Mouse (Mus musculus) megakaryocyte, embryonic 14.5 days (primary cell): ENCODE measurements around the gene Tmigd1. TPM values are rescaled to one million over a fixed set of nuclear protein-coding genes. Genes with fewer than 3 reads are reported as not detected.

Experiments used
- H3K27me3 ChIP-seq: replicated peaks from 2 replicates; pipeline ENCODE3; 2012; ENCODE audit warnings: inconsistent platforms
- H3K36me3 ChIP-seq: replicated peaks from 2 replicates; pipeline ENCODE3; 2012; ENCODE audit warnings: low read length, inconsistent platforms, mixed read lengths
- H3K4me1 ChIP-seq: 2 replicates; pipeline ENCODE4 v1.6.1; 2012; ENCODE audit warnings: inconsistent platforms
- H3K4me3 ChIP-seq: replicated peaks from 2 replicates; pipeline ENCODE3; 2012; ENCODE audit warnings: moderate library complexity, mild to moderate bottlenecking, inconsistent platforms
- H3K9me3 ChIP-seq: 2 replicates; pipeline ENCODE4 v1.6.1; 2012; ENCODE audit warnings: inconsistent platforms
- FLI1 ChIP-seq: IDR thresholded peaks from 2 replicates; pipeline ENCODE4 v1.6.1; 2012; ENCODE audit warnings: low read length, inconsistent platforms, mixed read lengths
- GATA1 ChIP-seq: IDR thresholded peaks from 3 replicates; pipeline ENCODE4 v1.6.1; 2012; ENCODE audit warnings: mixed read lengths, low read length, inconsistent platforms, borderline replicate concordance
- polyA plus RNA-seq: library from polyadenylated mRNA; stranded (reverse); fragments of >175 nt; gene quantifications from 2 replicates; pipeline ENCODE4 v1.2.3, GENCODE M21; 2012; ENCODE audit warnings: low replicate concordance; ENCODE audit not compliant: insufficient read depth

Tmigd1 gene
- not detected in 2 replicates for polyA plus RNA-seq

- Histone ChIP-seq H3K27me3 (peaks cover 4% of the 10 kb centered on the region), H3K4me1 (peaks cover 47% of the 10 kb centered on the region), H3K4me3 (no peak within 1 kb of the TSS), H3K36me3 (no peaks in the 10 kb centered on the region), H3K9me3 (no peaks in the 10 kb centered on the region)
- TF ChIP-seq GATA1, result no peak
These were observed at the start of gene Tmigd1 for GRCm38 (mm10) chr11:76901579-76902361. TSS of gene Tmigd1 (plus strand) at chr11:76902159.

GRCm38 (mm10) chr11:76854475-76855341 is 47.3 kb upstream of the Tmigd1 start:
- Histone ChIP-seq H3K4me3 (no peak overlapping the region), H3K27me3 (peaks cover under 1% of the 10 kb centered on the region), H3K36me3 (no peaks in the 10 kb centered on the region), H3K4me1 (peaks cover 40% of the 10 kb centered on the region), H3K9me3 (peaks cover 6% of the 10 kb centered on the region)
- TF ChIP-seq FLI1, result no peak
- TF ChIP-seq GATA1, result no peak

- H3K4me1 ChIP-seq, result peaks cover 42% of the 10 kb centered on the region
- TF ChIP-seq FLI1 (no peak), GATA1 (no peak)
- H3K27me3 ChIP-seq, result peaks cover 3% of the 10 kb centered on the region
These were observed 45.4 kb upstream of the Tmigd1 start for GRCm38 (mm10) chr11:76856601-76857000.

GRCm38 (mm10) chr11:76857111-76857510 is 44.8 kb upstream of the Tmigd1 start:
- peaks cover 10% of the 10 kb centered on the region for H3K9me3 ChIP-seq
- H3K4me1 ChIP-seq, result peaks cover 42% of the 10 kb centered on the region
- peaks cover 7% of the 10 kb centered on the region for H3K27me3 ChIP-seq
- no peak overlapping the region for H3K4me3 ChIP-seq
- H3K36me3 ChIP-seq, result no peaks in the 10 kb centered on the region
- TF ChIP-seq GATA1 (no peak), FLI1 (no peak)

More at GRCm38 (mm10) chr11:76856601-76857000, 45.4 kb upstream of the Tmigd1 start:
- no peaks in the 10 kb centered on the region for H3K36me3 ChIP-seq
- no peak overlapping the region for H3K4me3 ChIP-seq
- H3K9me3 ChIP-seq, result peaks cover 6% of the 10 kb centered on the region

GRCm38 (mm10) chr11:76858781-76859180 is 43.2 kb upstream of the Tmigd1 start:
- H3K4me3 ChIP-seq, result peak overlapping the region; percentile 87
- H3K9me3 ChIP-seq, result peaks cover 10% of the 10 kb centered on the region
- H3K27me3 ChIP-seq, result peaks cover 7% of the 10 kb centered on the region

GRCm38 (mm10) chr11:76859261-76859660 is 42.7 kb upstream of the Tmigd1 start:
- no peaks in the 10 kb centered on the region for H3K36me3 ChIP-seq
- no peak for TF ChIP-seq GATA1
- TF ChIP-seq FLI1, result no peak
- peaks cover 7% of the 10 kb centered on the region for H3K27me3 ChIP-seq
- peaks cover 10% of the 10 kb centered on the region for H3K9me3 ChIP-seq
- peak overlapping the region; percentile 87 for H3K4me3 ChIP-seq
- peaks cover 42% of the 10 kb centered on the region for H3K4me1 ChIP-seq

More at GRCm38 (mm10) chr11:76858781-76859180, 43.2 kb upstream of the Tmigd1 start:
- Histone ChIP-seq H3K4me1 (peaks cover 42% of the 10 kb centered on the region), H3K36me3 (no peaks in the 10 kb centered on the region)
- TF ChIP-seq GATA1 (no peak), FLI1 (no peak)

GRCm38 (mm10) chr11:76861185-76861584 is 40.8 kb upstream of the Tmigd1 start:
- Histone ChIP-seq H3K4me1 (peaks cover 33% of the 10 kb centered on the region), H3K9me3 (peaks cover 10% of the 10 kb centered on the region), H3K27me3 (peaks cover 7% of the 10 kb centered on the region), H3K4me3 (no peak overlapping the region), H3K36me3 (no peaks in the 10 kb centered on the region)
- TF ChIP-seq GATA1 (no peak), FLI1 (no peak)

- TF ChIP-seq GATA1 (no peak), FLI1 (no peak)
- H3K4me1 ChIP-seq, result peaks cover 23% of the 10 kb centered on the region
- no peak overlapping the region for H3K4me3 ChIP-seq
- no peaks in the 10 kb centered on the region for H3K9me3 ChIP-seq
- H3K36me3 ChIP-seq, result no peaks in the 10 kb centered on the region
- peaks cover 5% of the 10 kb centered on the region for H3K27me3 ChIP-seq
These were observed 29.3 kb upstream of the Tmigd1 start for GRCm38 (mm10) chr11:76872556-76873234.

- no peaks in the 10 kb centered on the region for H3K9me3 ChIP-seq
- H3K4me3 ChIP-seq, result no peak overlapping the region
- TF ChIP-seq FLI1 (no peak), GATA1 (no peak)
- peaks cover 23% of the 10 kb centered on the region for H3K4me1 ChIP-seq
- H3K27me3 ChIP-seq, result peaks cover 8% of the 10 kb centered on the region
- H3K36me3 ChIP-seq, result no peaks in the 10 kb centered on the region
These were observed 28.1 kb upstream of the Tmigd1 start for GRCm38 (mm10) chr11:76873865-76874264.

- TF ChIP-seq FLI1 (no peak), GATA1 (no peak)
- Histone ChIP-seq H3K4me1 (peaks cover 24% of the 10 kb centered on the region), H3K9me3 (no peaks in the 10 kb centered on the region), H3K27me3 (peaks cover 5% of the 10 kb centered on the region), H3K4me3 (no peak overlapping the region), H3K36me3 (no peaks in the 10 kb centered on the region)
These were observed 27.2 kb upstream of the Tmigd1 start for GRCm38 (mm10) chr11:76874766-76875165.
